In the genomic region with DNA sequence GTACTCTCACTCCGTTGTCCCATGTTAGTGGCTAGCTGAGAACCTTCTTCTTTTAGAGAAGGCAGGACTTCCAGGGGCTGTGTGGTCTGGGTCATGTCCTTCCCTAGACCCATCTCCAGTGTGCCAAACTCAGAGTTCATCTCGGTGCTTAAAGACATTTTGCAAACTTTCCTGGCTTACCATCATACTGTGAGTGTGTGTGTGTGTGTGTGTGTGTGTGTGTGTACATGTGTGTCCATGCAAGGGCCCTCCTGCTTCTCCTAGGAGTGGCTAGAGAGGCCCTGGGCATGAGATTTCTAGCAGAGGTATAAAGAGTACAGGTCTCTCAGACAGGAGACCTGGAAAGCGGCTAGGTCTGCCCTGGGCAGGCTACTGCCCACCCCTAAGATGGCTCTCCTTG, we compare ENCODE assay signal across 8 mouse cellular contexts. TPM values are rescaled to one million over a fixed set of nuclear protein-coding genes. Genes with fewer than 3 reads are reported as not detected.
DNase-seq lines count a peak whose midpoint lies in the region; ATAC-seq lines count a peak whose summit lies in the region.
"Had no signal": no experiment of that assay in that cellular context is flagged by ENCODE, and none has a peak within 500 bp of the region (broad histone marks: within the 10 kb centered on the region; RNA-seq: fewer than 3 reads in every experiment).

No protein-coding gene starts in this region.

- peaks cover 5% of the 10 kb centered on the region; the same call in 1 of the 2 replicates for H3K36me3 ChIP-seq in heart, embryonic 16.5 days (ENCODE audit: control insufficient read depth, insufficient read depth)
- H3K36me3 ChIP-seq in lung, embryonic 15.5 days = no peaks in the 10 kb centered on the region
- H3K36me3 ChIP-seq in intestine, embryonic 15.5 days = peaks cover 5% of the 10 kb centered on the region; the same call in 1 of the 2 replicates
- H3K36me3 ChIP-seq in stomach, embryonic 16.5 days (ENCODE audit: control insufficient read depth, insufficient read depth, low read length) = peaks cover 3% of the 10 kb centered on the region; the same call in 1 of the 2 replicates

- peaks cover 60% of the 10 kb centered on the region for H3K4me1 ChIP-seq in heart, embryonic 16.5 days (ENCODE audit: control insufficient read depth, insufficient read depth, low read length)
- peaks cover 67% of the 10 kb centered on the region for H3K4me1 ChIP-seq in lung, embryonic 15.5 days
- peaks cover 51% of the 10 kb centered on the region for H3K4me1 ChIP-seq in intestine, embryonic 15.5 days (replicated peaks)
- H3K4me1 ChIP-seq in stomach, embryonic 16.5 days (ENCODE audit: control insufficient read depth, insufficient read depth, low read length) = peaks cover 49% of the 10 kb centered on the region

- H3K4me3 ChIP-seq in heart, embryonic 16.5 days (ENCODE audit: low read length) = no peak overlapping the region
- no peak overlapping the region for H3K4me3 ChIP-seq in lung, embryonic 15.5 days
- no peak overlapping the region for H3K4me3 ChIP-seq in intestine, embryonic 15.5 days (replicated peaks)
- H3K4me3 ChIP-seq in stomach, embryonic 16.5 days (replicated peaks; ENCODE audit: low read length) = no peak overlapping the region

- intact Hi-C loops in heart, postnatal 25 days (cut with DNase I) = no loop called here

- peak overlapping the region; percentile 30 for H3K4me2 ChIP-seq in heart, embryonic 16.5 days (ENCODE audit: low read depth, low read length)
- H3K4me2 ChIP-seq in lung, embryonic 15.5 days = no peak overlapping the region
- H3K4me2 ChIP-seq in intestine, embryonic 15.5 days (replicated peaks) = no peak overlapping the region
- no peak overlapping the region for H3K4me2 ChIP-seq in stomach, embryonic 16.5 days (ENCODE audit: low read depth, low read length)

- ATAC-seq in heart, embryonic 16.5 days (replicated peaks; ENCODE audit: extremely low read depth, insufficient read depth, low FRiP score) = no peak
- ATAC-seq in lung, embryonic 15.5 days (ENCODE audit: borderline replicate concordance, extremely low read depth, low FRiP score, low TSS enrichment) = no peak; the same call in 1 of the 2 replicates
- ATAC-seq in intestine, embryonic 15.5 days = peak; percentile 3; the same call in 1 of the 2 replicates
- no peak for ATAC-seq in stomach, embryonic 16.5 days (ENCODE audit: insufficient read depth, low FRiP score)

- no peaks in the 10 kb centered on the region for H3K9me3 ChIP-seq in heart, embryonic 16.5 days (replicated peaks; ENCODE audit: control insufficient read depth, low read length)
- no peaks in the 10 kb centered on the region for H3K9me3 ChIP-seq in lung, embryonic 15.5 days
- H3K9me3 ChIP-seq in intestine, embryonic 15.5 days = no peaks in the 10 kb centered on the region
- no peaks in the 10 kb centered on the region for H3K9me3 ChIP-seq in stomach, embryonic 16.5 days (replicated peaks; ENCODE audit: control insufficient read depth, low read length)

- DNase-seq in heart, postnatal 25 days (ENCODE audit: low spot score) = no peak
- DNase-seq in lung, postnatal 4 days = no peak
- DNase-seq in embryo, embryonic 11 days = no peak
- DNase-seq: thymus, postnatal 14 days had no signal

- no peaks in the 10 kb centered on the region for H3K27me3 ChIP-seq in heart, embryonic 16.5 days (ENCODE audit: control insufficient read depth, insufficient read depth, low read length)
- H3K27me3 ChIP-seq in lung, embryonic 15.5 days = no peaks in the 10 kb centered on the region
- H3K27me3 ChIP-seq in intestine, embryonic 15.5 days (replicated peaks) = no peaks in the 10 kb centered on the region
- H3K27me3 ChIP-seq in stomach, embryonic 16.5 days (ENCODE audit: control insufficient read depth, insufficient read depth, low read length) = no peaks in the 10 kb centered on the region

- H3K27ac ChIP-seq in heart, embryonic 16.5 days (ENCODE audit: low read length) = peak overlapping the region; percentile 98
- H3K27ac ChIP-seq in lung, embryonic 15.5 days = peak overlapping the region; percentile 80
- H3K27ac ChIP-seq in intestine, embryonic 15.5 days = peak overlapping the region; percentile 83
- peak overlapping the region; percentile 91 for H3K27ac ChIP-seq in stomach, embryonic 16.5 days (ENCODE audit: low read length)

- 55% methylated on average over 3 of the region's 3 CpGs for WGBS in heart, embryonic 16.5 days
- 58% methylated on average over 3 of the region's 3 CpGs for WGBS in lung, embryonic 15.5 days
- WGBS in intestine, embryonic 15.5 days = 68% methylated on average over 3 of the region's 3 CpGs
- WGBS in stomach, embryonic 16.5 days = 65% methylated on average over 3 of the region's 3 CpGs

- H3K9ac ChIP-seq in heart, embryonic 16.5 days (ENCODE audit: low read length) = peak overlapping the region; percentile 61
- no peak overlapping the region for H3K9ac ChIP-seq in lung, embryonic 15.5 days
- H3K9ac ChIP-seq in intestine, embryonic 15.5 days = no peak overlapping the region
- H3K9ac ChIP-seq in stomach, embryonic 16.5 days (ENCODE audit: low read length) = peak overlapping the region; percentile 50

RNA-seq across cellular contexts. Expression of gene Zcchc24, which starts 32.7 kb away (rescaled TPM):
- polyA plus RNA-seq in heart, embryonic 16.5 days (2015; fragmentation: Nextera tagmentation; extraction: Ambion mirVana) = 19.5 and 25.5 TPM in 2 replicates
- 10 to 100 TPM; 33.3 to 35.7 TPM for total RNA-seq in heart, postnatal 25 days (2021)
- 21.4 and 22.4 TPM in 2 replicates for polyA plus RNA-seq in lung, embryonic 15.5 days (2015; fragmentation: Nextera tagmentation; extraction: Ambion mirVana)
- polyA plus RNA-seq in intestine, embryonic 15.5 days (2015; fragmentation: Nextera tagmentation; extraction: Ambion mirVana) = 20.6 and 21.0 TPM in 2 replicates
- polyA plus RNA-seq in stomach, embryonic 16.5 days (2015; fragmentation: Nextera tagmentation; extraction: Ambion mirVana) = 15.3 and 17.1 TPM in 2 replicates

RNA-seq across cellular contexts. Expression of gene Ppif, which starts 42.2 kb away (rescaled TPM):
- 118 and 121 TPM in 2 replicates for polyA plus RNA-seq in heart, embryonic 16.5 days (2015; fragmentation: Nextera tagmentation; extraction: Ambion mirVana)
- 100 to 1,000 TPM; 277 to 296 TPM for total RNA-seq in heart, postnatal 25 days (2021)
- 23.1 and 24.3 TPM in 2 replicates for polyA plus RNA-seq in lung, embryonic 15.5 days (2015; fragmentation: Nextera tagmentation; extraction: Ambion mirVana)
- polyA plus RNA-seq in intestine, embryonic 15.5 days (2015; fragmentation: Nextera tagmentation; extraction: Ambion mirVana) = 89.9 and 90.5 TPM in 2 replicates
- polyA plus RNA-seq in stomach, embryonic 16.5 days (2015; fragmentation: Nextera tagmentation; extraction: Ambion mirVana) = 47.7 and 69.3 TPM in 2 replicates

Comparison
In these comparisons a context has a peak if more than half of its experiments do, and no peak if none do; other contexts are left out.
1. H3K9ac ChIP-seq: peak in heart, embryonic 16.5 days (single experiment) and stomach, embryonic 16.5 days (single experiment); none in lung, embryonic 15.5 days (single experiment) and intestine, embryonic 15.5 days (single experiment).
2. Peak in every context shown above with its lines, with median percentiles within 50 percentile points of each other: H3K27ac ChIP-seq.